Mouse (Mus musculus) bone marrow, adult 2 months (tissue): Measurements from ENCODE around the gene Tfam.

Experiments
- CTCF ChIP-seq: fragments of 200-500 bp; IDR thresholded peaks from 2 replicates; pipeline ENCODE4 v1.5.1; 2011; ENCODE audit warnings: low read length, control low read depth; ENCODE audit not compliant: control insufficient read depth, insufficient read depth
- POLR2A ChIP-seq: fragments of 200-500 bp; IDR thresholded peaks from 2 replicates; pipeline ENCODE4 v1.6.1; 2011; ENCODE audit warnings: low read depth, mild to moderate bottlenecking, control low read depth, low read length, borderline replicate concordance; ENCODE audit not compliant: control insufficient read depth

DNA sequence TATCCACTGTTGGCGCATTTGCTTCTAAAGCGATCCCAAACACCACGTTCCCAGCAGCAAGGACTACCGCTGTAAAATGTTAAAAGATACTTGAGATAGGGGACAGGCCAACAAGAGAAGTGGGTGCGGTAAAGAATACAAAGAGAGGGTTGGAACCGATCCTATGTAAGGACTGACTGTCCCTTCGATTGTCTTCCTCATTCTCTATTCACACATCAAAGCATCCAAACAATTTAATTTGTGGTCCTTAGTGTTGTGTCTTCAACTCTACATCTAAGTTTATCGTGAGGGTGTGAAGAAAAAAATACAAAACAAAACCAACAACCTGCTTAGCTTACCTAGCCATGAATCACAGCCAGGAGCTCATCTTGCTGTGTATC is 46.0 kb upstream of the Tfam start:
- TF ChIP-seq POLR2A (no peak), CTCF (no peak)
